Mouse (Mus musculus): ENCODE results near the gene Baz1a. TPM values are rescaled to one million over a fixed set of nuclear protein-coding genes. Genes with fewer than 3 reads are reported as not detected.

Baz1a gene
- total RNA-seq, 2 experiments from 2014 or later, result 55.5 to 122 TPM

- no peak for ATAC-seq (replicated peaks; ENCODE audit: low FRiP score, poor library complexity, severe bottlenecking)
Measured at GRCm38 (mm10) chr12:54876879-54877278, 137.3 kb downstream of the Baz1a start.

GRCm38 (mm10) chr12:54874711-54875110, 139.4 kb downstream of the Baz1a start:
- no peak for ATAC-seq (replicated peaks; ENCODE audit: low FRiP score, poor library complexity, severe bottlenecking)

- peak; percentile 86 for ATAC-seq (replicated peaks; ENCODE audit: low FRiP score, poor library complexity, severe bottlenecking)
Measured at GRCm38 (mm10) chr12:54862606-54863535, 151.3 kb downstream of the Baz1a start, which contains the start of gene Cfl2. Gene Cfl2, minus strand, starts transcription at chr12:54862877.

GRCm38 (mm10) chr12:54861991-54862605, 152.1 kb downstream of the Baz1a start:
- ATAC-seq (replicated peaks; ENCODE audit: low FRiP score, poor library complexity, severe bottlenecking), result peak; percentile 76

GRCm38 (mm10) chr12:54859531-54859930, 154.6 kb downstream of the Baz1a start:
- no peak for ATAC-seq (replicated peaks; ENCODE audit: low FRiP score, poor library complexity, severe bottlenecking)

- no peak for ATAC-seq (replicated peaks; ENCODE audit: low FRiP score, poor library complexity, severe bottlenecking)
Measured at GRCm38 (mm10) chr12:54850551-54850950, 163.6 kb downstream of the Baz1a start.

GRCm38 (mm10) chr12:54844415-54844814, 169.7 kb downstream of the Baz1a start:
- no peak for ATAC-seq (replicated peaks; ENCODE audit: low FRiP score, poor library complexity, severe bottlenecking)

Other genes with a start within 250 kb of the Baz1a start
- gene Snx6, start 218.6 kb downstream of the Baz1a start, total RNA-seq (2015; ENCODE audit: low replicate concordance), result 21.1 and 35.1 TPM in 2 replicates
- gene Snx6, start 218.6 kb downstream of the Baz1a start, total RNA-seq (2017; ENCODE audit: low replicate concordance), result 17.7 and 24.2 TPM in 2 replicates
- 9.2 and 12.9 TPM in 2 replicates for gene Cfl2, start 151.5 kb downstream of the Baz1a start, total RNA-seq (2015; ENCODE audit: low replicate concordance)
- gene Cfl2, start 151.5 kb downstream of the Baz1a start, total RNA-seq (2017; ENCODE audit: low replicate concordance), result 8.2 and 8.5 TPM in 2 replicates
- gene Gm20403, start 27.8 kb downstream of the Baz1a start, total RNA-seq (2015; ENCODE audit: low replicate concordance), result not detected in 2 replicates
- gene Gm20403, start 27.8 kb downstream of the Baz1a start, total RNA-seq (2017; ENCODE audit: low replicate concordance), result not detected in 2 replicates
- 30.0 and 31.1 TPM in 2 replicates for gene 2700097O09Rik, start 65.8 kb upstream of the Baz1a start, total RNA-seq (2015; ENCODE audit: low replicate concordance)
- gene 2700097O09Rik, start 65.8 kb upstream of the Baz1a start, total RNA-seq (2017; ENCODE audit: low replicate concordance), result 9.1 and 9.9 TPM in 2 replicates
- 31.1 and 33.2 TPM in 2 replicates for gene Srp54a, start 65.9 kb upstream of the Baz1a start, total RNA-seq (2015; ENCODE audit: low replicate concordance)
- 74.0 and 116 TPM in 2 replicates for gene Srp54a, start 65.9 kb upstream of the Baz1a start, total RNA-seq (2017; ENCODE audit: low replicate concordance)
- 6.9 TPM in 1 of 2 replicates, not detected in the other for gene Fam177a, start 110.1 kb upstream of the Baz1a start, total RNA-seq (2015; ENCODE audit: low replicate concordance)
- gene Fam177a, start 110.1 kb upstream of the Baz1a start, total RNA-seq (2017; ENCODE audit: low replicate concordance), result 5.6 and 7.1 TPM in 2 replicates
- gene Srp54b, start 140.8 kb upstream of the Baz1a start, total RNA-seq (2015; ENCODE audit: low replicate concordance), result 8.6 and 11.5 TPM in 2 replicates
- gene Srp54b, start 140.8 kb upstream of the Baz1a start, total RNA-seq (2017; ENCODE audit: low replicate concordance), result 50.8 and 61.3 TPM in 2 replicates
- gene 1700047I17Rik2, start 185.2 kb upstream of the Baz1a start, total RNA-seq (2015; ENCODE audit: low replicate concordance), result 7.9 and 9.0 TPM in 2 replicates
- 1.1 and 2.0 TPM in 2 replicates for gene 1700047I17Rik2, start 185.2 kb upstream of the Baz1a start, total RNA-seq (2017; ENCODE audit: low replicate concordance)
- gene Srp54c, start 215.8 kb upstream of the Baz1a start, total RNA-seq (2015; ENCODE audit: low replicate concordance), result 18.8 and 24.7 TPM in 2 replicates
- 29.8 and 35.9 TPM in 2 replicates for gene Srp54c, start 215.8 kb upstream of the Baz1a start, total RNA-seq (2017; ENCODE audit: low replicate concordance)